Mouse (Mus musculus): ENCODE measurements around the gene Il11. TPM values are rescaled to one million over a fixed set of nuclear protein-coding genes. Genes with fewer than 3 reads are reported as not detected.

The Il11 gene
- polyA plus RNA-seq, 1 experiment: 1.4 TPM

- Histone ChIP-seq H3K9ac (ENCODE audit: low read depth, poor library complexity, severe bottlenecking) (no peak overlapping the region), H3K36me3 (ENCODE audit: control insufficient read depth, insufficient read depth, low read length, poor library complexity, severe bottlenecking) (no peaks in the 10 kb centered on the region), H3K27ac (ENCODE audit: insufficient read depth, low read length) (no peak overlapping the region), H3K4me1 (ENCODE audit: control insufficient read depth, insufficient read depth, low read length) (no peaks in the 10 kb centered on the region), H3K27me3 (ENCODE audit: control insufficient read depth, insufficient read depth, low read length, poor library complexity, severe bottlenecking) (no peaks in the 10 kb centered on the region), H3K9me3 (replicated peaks; ENCODE audit: control insufficient read depth, insufficient read depth, low read length, poor library complexity, severe bottlenecking) (no peaks in the 10 kb centered on the region), H3K4me3 (ENCODE audit: low read depth, low read length) (no peak overlapping the region)
- TF ChIP-seq EP300 (IDR thresholded peaks at IDR 0.05; ENCODE audit: insufficient read depth, low read depth, low read length) (no peak), POLR2A (IDR thresholded peaks at IDR 0.05; ENCODE audit: insufficient read depth, low read length) (no peak), CTCF (IDR thresholded peaks at IDR 0.05; ENCODE audit: low read depth, low read length) (no peak)
Measured at GRCm38 (mm10) chr7:4732968-4733392, 49.7 kb downstream of the Il11 start.

- no peak for TF ChIP-seq POLR2A (IDR thresholded peaks at IDR 0.05; ENCODE audit: insufficient read depth, low read length)
- Histone ChIP-seq H3K27ac (ENCODE audit: insufficient read depth, low read length) (no peak overlapping the region), H3K9me3 (replicated peaks; ENCODE audit: control insufficient read depth, insufficient read depth, low read length, poor library complexity, severe bottlenecking) (no peaks in the 10 kb centered on the region), H3K27me3 (ENCODE audit: control insufficient read depth, insufficient read depth, low read length, poor library complexity, severe bottlenecking) (no peaks in the 10 kb centered on the region), H3K36me3 (ENCODE audit: control insufficient read depth, insufficient read depth, low read length, poor library complexity, severe bottlenecking) (no peaks in the 10 kb centered on the region), H3K9ac (ENCODE audit: low read depth, poor library complexity, severe bottlenecking) (no peak overlapping the region), H3K4me1 (ENCODE audit: control insufficient read depth, insufficient read depth, low read length) (no peaks in the 10 kb centered on the region), H3K4me3 (ENCODE audit: low read depth, low read length) (no peak overlapping the region)
Measured at GRCm38 (mm10) chr7:4731090-4731489, 51.6 kb downstream of the Il11 start.

GRCm38 (mm10) chr7:4725169-4725568 lies 57.5 kb downstream of the Il11 start, which contains the start of gene Tmem150b:
Tmem150b (minus strand) TSS chr7:4725249.
- TF ChIP-seq CTCF (IDR thresholded peaks at IDR 0.05; ENCODE audit: low read depth, low read length): no peak
- no peak for TF ChIP-seq EP300 (IDR thresholded peaks at IDR 0.05; ENCODE audit: insufficient read depth, low read depth, low read length)
- TF ChIP-seq POLR2A (IDR thresholded peaks at IDR 0.05; ENCODE audit: insufficient read depth, low read length): no peak
- H3K36me3 ChIP-seq (ENCODE audit: control insufficient read depth, insufficient read depth, low read length, poor library complexity, severe bottlenecking): no peaks in the 10 kb centered on the region
- no peak within 1 kb of the TSS for H3K4me3 ChIP-seq (ENCODE audit: low read depth, low read length)

GRCm38 (mm10) chr7:4724359-4724758 lies 58.3 kb downstream of the Il11 start:
- Histone ChIP-seq H3K36me3 (ENCODE audit: control insufficient read depth, insufficient read depth, low read length, poor library complexity, severe bottlenecking) (no peaks in the 10 kb centered on the region), H3K9me3 (replicated peaks; ENCODE audit: control insufficient read depth, insufficient read depth, low read length, poor library complexity, severe bottlenecking) (no peaks in the 10 kb centered on the region), H3K4me1 (ENCODE audit: control insufficient read depth, insufficient read depth, low read length) (no peaks in the 10 kb centered on the region), H3K27me3 (ENCODE audit: control insufficient read depth, insufficient read depth, low read length, poor library complexity, severe bottlenecking) (no peaks in the 10 kb centered on the region), H3K4me3 (ENCODE audit: low read depth, low read length) (no peak overlapping the region), H3K27ac (ENCODE audit: insufficient read depth, low read length) (no peak overlapping the region), H3K9ac (ENCODE audit: low read depth, poor library complexity, severe bottlenecking) (no peak overlapping the region)
- TF ChIP-seq POLR2A (IDR thresholded peaks at IDR 0.05; ENCODE audit: insufficient read depth, low read length) (no peak), CTCF (IDR thresholded peaks at IDR 0.05; ENCODE audit: low read depth, low read length) (no peak), EP300 (IDR thresholded peaks at IDR 0.05; ENCODE audit: insufficient read depth, low read depth, low read length) (no peak)

More at GRCm38 (mm10) chr7:4725169-4725568, 57.5 kb downstream of the Il11 start, which contains the start of gene Tmem150b:
- Histone ChIP-seq H3K27ac (ENCODE audit: insufficient read depth, low read length) (no peak within 1 kb of the TSS), H3K9ac (ENCODE audit: low read depth, poor library complexity, severe bottlenecking) (no peak within 1 kb of the TSS), H3K9me3 (replicated peaks; ENCODE audit: control insufficient read depth, insufficient read depth, low read length, poor library complexity, severe bottlenecking) (no peaks in the 10 kb centered on the region), H3K27me3 (ENCODE audit: control insufficient read depth, insufficient read depth, low read length, poor library complexity, severe bottlenecking) (no peaks in the 10 kb centered on the region), H3K4me1 (ENCODE audit: control insufficient read depth, insufficient read depth, low read length) (no peaks in the 10 kb centered on the region)

DNA sequence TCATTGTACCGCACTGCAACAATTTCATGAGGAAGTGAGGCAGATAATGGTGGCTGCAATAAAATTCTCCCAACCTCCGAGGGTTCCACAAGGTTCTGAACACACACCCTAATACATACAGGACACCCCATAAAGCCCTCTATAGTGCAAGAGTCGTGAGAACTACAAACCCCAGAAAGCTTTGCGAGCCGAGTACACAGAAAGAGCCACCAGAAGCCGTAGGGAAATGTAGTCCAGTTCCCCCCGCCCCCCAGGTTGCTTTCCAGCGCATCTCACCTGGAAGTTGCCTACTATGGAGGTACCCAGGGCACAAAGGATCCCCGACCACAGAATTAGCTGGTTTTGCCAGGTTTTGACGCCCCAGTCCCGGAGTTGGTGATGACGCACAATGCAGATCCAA lies 59.2 kb downstream of the Il11 start:
- Histone ChIP-seq H3K27ac (ENCODE audit: insufficient read depth, low read length) (no peak overlapping the region), H3K27me3 (ENCODE audit: control insufficient read depth, insufficient read depth, low read length, poor library complexity, severe bottlenecking) (no peaks in the 10 kb centered on the region), H3K36me3 (ENCODE audit: control insufficient read depth, insufficient read depth, low read length, poor library complexity, severe bottlenecking) (no peaks in the 10 kb centered on the region), H3K9ac (ENCODE audit: low read depth, poor library complexity, severe bottlenecking) (no peak overlapping the region), H3K4me3 (ENCODE audit: low read depth, low read length) (no peak overlapping the region), H3K9me3 (replicated peaks; ENCODE audit: control insufficient read depth, insufficient read depth, low read length, poor library complexity, severe bottlenecking) (no peaks in the 10 kb centered on the region), H3K4me1 (ENCODE audit: control insufficient read depth, insufficient read depth, low read length) (no peaks in the 10 kb centered on the region)
- TF ChIP-seq CTCF (IDR thresholded peaks at IDR 0.05; ENCODE audit: low read depth, low read length): no peak
- no peak for TF ChIP-seq EP300 (IDR thresholded peaks at IDR 0.05; ENCODE audit: insufficient read depth, low read depth, low read length)
- TF ChIP-seq POLR2A (IDR thresholded peaks at IDR 0.05; ENCODE audit: insufficient read depth, low read length): no peak

Other genes starting within 250 kb of the Il11 start
- 4.3 and 4.9 TPM in 2 replicates for gene Syt5, start 235.3 kb downstream of the Il11 start, polyA plus RNA-seq (2011; ENCODE audit: insufficient read depth, insufficient read length, low read depth, missing spikeins)
- not detected in 2 replicates for gene Ptprh, start 178.8 kb downstream of the Il11 start, polyA plus RNA-seq (2011; ENCODE audit: insufficient read depth, insufficient read length, low read depth, missing spikeins)
- 3.8 and 5.5 TPM in 2 replicates for gene Tmem86b, start 151.4 kb downstream of the Il11 start, polyA plus RNA-seq (2011; ENCODE audit: insufficient read depth, insufficient read length, low read depth, missing spikeins)
- 58.6 and 66.3 TPM in 2 replicates for gene Ppp6r1, start 123.8 kb downstream of the Il11 start, polyA plus RNA-seq (2011; ENCODE audit: insufficient read depth, insufficient read length, low read depth, missing spikeins)
- gene Hspbp1, start 97.8 kb downstream of the Il11 start, polyA plus RNA-seq (2011; ENCODE audit: insufficient read depth, insufficient read length, low read depth, missing spikeins): 51.8 and 63.3 TPM in 2 replicates
- 10.9 TPM in 2 replicates for gene Brsk1, start 92.3 kb downstream of the Il11 start, polyA plus RNA-seq (2011; ENCODE audit: insufficient read depth, insufficient read length, low read depth, missing spikeins)
- not detected in 2 replicates for gene Tmem150b, start 57.6 kb downstream of the Il11 start, polyA plus RNA-seq (2011; ENCODE audit: insufficient read depth, insufficient read length, low read depth, missing spikeins)
- 69.0 and 72.3 TPM in 2 replicates for gene Kmt5c, start 42.7 kb downstream of the Il11 start, polyA plus RNA-seq (2011; ENCODE audit: insufficient read depth, insufficient read length, low read depth, missing spikeins)
- 319 and 368 TPM in 2 replicates for gene Cox6b2, start 29.8 kb downstream of the Il11 start, polyA plus RNA-seq (2011; ENCODE audit: insufficient read depth, insufficient read length, low read depth, missing spikeins)
- not detected in 2 replicates for gene Fam71e2, start 11.6 kb downstream of the Il11 start, polyA plus RNA-seq (2011; ENCODE audit: insufficient read depth, insufficient read length, low read depth, missing spikeins)
- gene Tmem190, start 78 bp upstream of the Il11 start, polyA plus RNA-seq (2011; ENCODE audit: insufficient read depth, insufficient read length, low read depth, missing spikeins): not detected in 2 replicates
- gene Tmem238, start 6.8 kb upstream of the Il11 start, polyA plus RNA-seq (2011; ENCODE audit: insufficient read depth, insufficient read length, low read depth, missing spikeins): 2.6 and 6.8 TPM in 2 replicates
- 969 and 977 TPM in 2 replicates for gene Rpl28, start 10.0 kb upstream of the Il11 start, polyA plus RNA-seq (2011; ENCODE audit: insufficient read depth, insufficient read length, low read depth, missing spikeins)
- gene Ube2s, start 29.7 kb upstream of the Il11 start, polyA plus RNA-seq (2011; ENCODE audit: insufficient read depth, insufficient read length, low read depth, missing spikeins): 474 and 498 TPM in 2 replicates
- 3.8 and 5.3 TPM in 2 replicates for gene Shisa7, start 61.8 kb upstream of the Il11 start, polyA plus RNA-seq (2011; ENCODE audit: insufficient read depth, insufficient read length, low read depth, missing spikeins)
- gene Isoc2b, start 87.4 kb upstream of the Il11 start, polyA plus RNA-seq (2011; ENCODE audit: insufficient read depth, insufficient read length, low read depth, missing spikeins): 3.8 and 4.2 TPM in 2 replicates
- gene Isoc2a, start 94.3 kb upstream of the Il11 start, polyA plus RNA-seq (2011; ENCODE audit: insufficient read depth, insufficient read length, low read depth, missing spikeins): 3.3 and 4.3 TPM in 2 replicates
- 1.1 TPM in 2 replicates for gene Gm36210, start 123.7 kb upstream of the Il11 start, polyA plus RNA-seq (2011; ENCODE audit: insufficient read depth, insufficient read length, low read depth, missing spikeins)
- 5.0 and 5.4 TPM in 2 replicates for gene Zfp628, start 132.4 kb upstream of the Il11 start, polyA plus RNA-seq (2011; ENCODE audit: insufficient read depth, insufficient read length, low read depth, missing spikeins)
- gene Nat14, start 139.2 kb upstream of the Il11 start, polyA plus RNA-seq (2011; ENCODE audit: insufficient read depth, insufficient read length, low read depth, missing spikeins): 2.2 and 3.3 TPM in 2 replicates
- gene Ssc5d, start 142.9 kb upstream of the Il11 start, polyA plus RNA-seq (2011; ENCODE audit: insufficient read depth, insufficient read length, low read depth, missing spikeins): 1.5 and 2.0 TPM in 2 replicates
- gene Sbk2, start 181.5 kb upstream of the Il11 start, polyA plus RNA-seq (2011; ENCODE audit: insufficient read depth, insufficient read length, low read depth, missing spikeins): 0.48 and 1.0 TPM in 2 replicates
- 0.25 and 0.55 TPM in 2 replicates for gene Sbk3, start 188.3 kb upstream of the Il11 start, polyA plus RNA-seq (2011; ENCODE audit: insufficient read depth, insufficient read length, low read depth, missing spikeins)
- 7.6 and 10.9 TPM in 2 replicates for gene Zfp579, start 213.3 kb upstream of the Il11 start, polyA plus RNA-seq (2011; ENCODE audit: insufficient read depth, insufficient read length, low read depth, missing spikeins)
- 2.5 and 4.7 TPM in 2 replicates for gene Zfp524, start 231.6 kb upstream of the Il11 start, polyA plus RNA-seq (2011; ENCODE audit: insufficient read depth, insufficient read length, low read depth, missing spikeins)
- 43.2 and 57.0 TPM in 2 replicates for gene Fiz1, start 231.8 kb upstream of the Il11 start, polyA plus RNA-seq (2011; ENCODE audit: insufficient read depth, insufficient read length, low read depth, missing spikeins)
- gene Gm44973, start 232.6 kb upstream of the Il11 start, polyA plus RNA-seq (2011; ENCODE audit: insufficient read depth, insufficient read length, low read depth, missing spikeins): not detected in 2 replicates
- gene Zfp865, start 237.5 kb upstream of the Il11 start, polyA plus RNA-seq (2011; ENCODE audit: insufficient read depth, insufficient read length, low read depth, missing spikeins): 23.0 and 24.7 TPM in 2 replicates
- gene Ccdc106, start 237.7 kb upstream of the Il11 start, polyA plus RNA-seq (2011; ENCODE audit: insufficient read depth, insufficient read length, low read depth, missing spikeins): 5.6 and 5.7 TPM in 2 replicates

Measured in ES-Bruce4 (cell line).